Mouse (Mus musculus) brain, embryonic 14.5 days (tissue): ENCODE measurements at regions not wholly inside any gene's neighbourhood (a gene's known extent, or its start where the extent isn't known, plus 50 kb on each side); places are given as distances from the start of the nearest gene placed in this dataset.
"Not testable (repeated sequence)": the region's sequence is repeated elsewhere in the genome, so short reads cannot be mapped to it uniquely, and the experiment has no call there.

Experiments
- CTCF ChIP-seq: fragments of 200-500 bp; IDR thresholded peaks from 2 replicates; pipeline ENCODE4 v1.5.1; 2012; ENCODE audit warnings: inconsistent platforms, mild to moderate bottlenecking, moderate library complexity, borderline replicate concordance; ENCODE audit not compliant: insufficient read depth, insufficient read length; ENCODE audit errors: extremely low read depth
- POLR2A ChIP-seq: fragments of 200-500 bp; IDR thresholded peaks from 2 replicates; pipeline ENCODE4 v1.6.1; 2012; ENCODE audit warnings: mild to moderate bottlenecking, inconsistent platforms, borderline replicate concordance; ENCODE audit not compliant: poor library complexity, insufficient read depth, insufficient read length, severe bottlenecking; ENCODE audit errors: extremely low read depth

- TF ChIP-seq CTCF, result peak; percentile 61; the same call in 1 of the 2 replicates
- TF ChIP-seq POLR2A, result not testable (repeated sequence)
These were observed 79.6 kb upstream of the Klf14 start for GRCm38 (mm10) chr6:31038445-31038844.
